Mouse (Mus musculus) liver, embryonic 13.5 days (tissue): Measurements from ENCODE around the gene 4833427G06Rik. TPM values are rescaled to one million over a fixed set of nuclear protein-coding genes. Genes with fewer than 3 reads are reported as not detected.
A peak's percentile ranks its signal among the peaks of the same experiment; 100 is the strongest.

Source experiments
- microRNA counts: library from miRNA; unstranded; fragments of <30 nt; microRNA quantifications from one replicate; lab custom pipeline; 2016
- microRNA-seq: library from miRNA; unstranded; fragments of <30 nt; microRNA quantifications from one replicate; pipeline ENCODE4, GENCODE M21; 2016
- polyA plus RNA-seq: library from polyadenylated mRNA; unstranded; fragments of >200 nt; fragmentation: Nextera tagmentation; extraction: Ambion mirVana; gene quantifications from 2 replicates; pipeline ENCODE4 v1.2.1, GENCODE M21; 2015

The 4833427G06Rik gene
- polyA plus RNA-seq, 1 experiment from 2014 or later: not detected

MicroRNAs encoded within 50 kb of the gene (microRNA counts, 519-probe panel; counts per million panel counts)
- microRNA mmu-miR-34b-3p (lab: Ali Mortazavi, UCI) (114 counts per million), microRNA mmu-miR-34b-5p (lab: Ali Mortazavi, UCI) (114 counts per million), microRNA mmu-miR-34c (lab: Ali Mortazavi, UCI) (6,947 counts per million, percentile 87 among the panel's probes with 10 or more counts)

Small RNA genes lying within 50 kb of the gene (microRNA-seq; reads per million reads assigned to microRNA genes)
- gene Mir34b (8.8 reads per million, percentile 20 among the genes with 10 or more reads in this experiment), gene Mir34c (231 reads per million, percentile 60 among the genes with 10 or more reads in this experiment)

Other genes starting within 250 kb of the 4833427G06Rik start
- gene Sik2, start 93.0 kb downstream of the 4833427G06Rik start, polyA plus RNA-seq: 7.0 and 10.0 TPM in 2 replicates
- not detected in 2 replicates for gene Btg4, start 41.2 kb downstream of the 4833427G06Rik start, polyA plus RNA-seq
- gene Layn, start 25.0 kb downstream of the 4833427G06Rik start, polyA plus RNA-seq: 1.6 and 2.1 TPM in 2 replicates
- gene Gm32742, start 63.4 kb upstream of the 4833427G06Rik start, polyA plus RNA-seq: 0.01 TPM in 1 of 2 replicates, not detected in the other
- 0.08 and 0.10 TPM in 2 replicates for gene Pou2af1, start 111.6 kb upstream of the 4833427G06Rik start, polyA plus RNA-seq
- 0.12 and 0.32 TPM in 2 replicates for gene Colca2, start 176.5 kb upstream of the 4833427G06Rik start, polyA plus RNA-seq
- not detected in 2 replicates for gene 1810046K07Rik, start 226.8 kb upstream of the 4833427G06Rik start, polyA plus RNA-seq